Mouse (Mus musculus) neural tube, embryonic 11.5 days (tissue): ENCODE results near the gene Rex1bd. TPM values are rescaled to one million over a fixed set of nuclear protein-coding genes. Genes with fewer than 3 reads are reported as not detected.
A peak's percentile ranks its signal among the peaks of the same experiment; 100 is the strongest.
"Not testable (repeated sequence)": the region's sequence is repeated elsewhere in the genome, so short reads cannot be mapped to it uniquely, and the experiment has no call there.

Experiments
- ATAC-seq: fragments of 200-750 bp; cut with Nextera tagmentation; 2 replicates; pipeline ENCODE4 v1.8.0; 2017; ENCODE audit warnings: moderate number of reproducible peaks, mild to moderate bottlenecking, moderate TSS enrichment, moderate library complexity; ENCODE audit not compliant: insufficient read depth, low FRiP score, low TSS enrichment
- DNase-seq: peaks from one replicate; pipeline ENCODE4 v3.0.0-alpha.2; 2015; ENCODE audit warnings: low spot score
- H3K27ac ChIP-seq: fragments of 300-500 bp; sonication (generic); 2 replicates; pipeline ENCODE4 v1.5.1; 2014; ENCODE audit warnings: low read depth, mild to moderate bottlenecking, low read length
- H3K27me3 ChIP-seq: fragments of 300-500 bp; sonication (generic); 2 replicates; pipeline ENCODE4 v1.6.1; 2014; ENCODE audit warnings: mild to moderate bottlenecking, low read length, mixed read lengths; ENCODE audit not compliant: control insufficient read depth, insufficient read depth
- H3K36me3 ChIP-seq: fragments of 300-500 bp; sonication (generic); 2 replicates; pipeline ENCODE4 v1.6.1; 2014; ENCODE audit warnings: mild to moderate bottlenecking, low read length, moderate library complexity, mixed read lengths; ENCODE audit not compliant: control insufficient read depth, insufficient read depth
- H3K4me1 ChIP-seq: fragments of 300-500 bp; sonication (generic); 2 replicates; pipeline ENCODE4 v1.6.1; 2014; ENCODE audit warnings: low read length, mixed read lengths; ENCODE audit not compliant: control insufficient read depth, insufficient read depth
- H3K4me2 ChIP-seq: fragments of 300-500 bp; sonication (generic); 2 replicates; pipeline ENCODE4 v1.6.1; 2014; ENCODE audit warnings: low read depth, mild to moderate bottlenecking, moderate library complexity
- H3K4me3 ChIP-seq: fragments of 300-500 bp; sonication (generic); 2 replicates; pipeline ENCODE4 v1.5.1; 2014; ENCODE audit warnings: low read depth, low read length
- H3K9ac ChIP-seq: fragments of 300-500 bp; sonication (generic); 2 replicates; pipeline ENCODE4 v1.6.1; 2014; ENCODE audit warnings: mild to moderate bottlenecking, low read length
- H3K9me3 ChIP-seq: fragments of 300-500 bp; sonication (generic); 2 replicates; pipeline ENCODE4 v1.6.1; 2016; ENCODE audit warnings: low read length; ENCODE audit not compliant: control insufficient read depth
- WGBS: fragments of 180-500 bp; shearing (Covaris S2); extraction: QIAGEN DNeasy Blood & Tissue Kit; methylation state at CpG from one replicate; pipeline ENCODE4 v1.1.7; 2014; 5-methylcytosine and 5-hydroxymethylcytosine counted together
- polyA plus RNA-seq: library from polyadenylated mRNA; unstranded; fragments of >200 nt; fragmentation: Nextera tagmentation; extraction: Ambion mirVana; gene quantifications from 2 replicates; pipeline ENCODE4 v1.2.1, GENCODE M21; 2014

Rex1bd gene
- polyA plus RNA-seq, 1 experiment from 2014 or later = 118 TPM

GRCm38 (mm10) chr8:70522592-70523403, 16.2 kb upstream of the Rex1bd start:
- Histone ChIP-seq H3K9ac (peak overlapping the region; percentile 64), H3K27me3 (no peaks in the 10 kb centered on the region), H3K27ac (peak overlapping the region; percentile 71), H3K4me1 (peaks cover 11% of the 10 kb centered on the region), H3K36me3 (no peaks in the 10 kb centered on the region), H3K9me3 (no peaks in the 10 kb centered on the region), H3K4me3 (peak overlapping the region; percentile 70), H3K4me2 (peak overlapping the region; percentile 70)
- WGBS = under 1% methylated on average over 51 of the region's 51 CpGs
- DNase-seq = peak; percentile 96
- ATAC-seq = peak; percentile 83

- H3K9ac ChIP-seq = no peak overlapping the region
- no peaks in the 10 kb centered on the region for H3K36me3 ChIP-seq
- H3K27me3 ChIP-seq = no peaks in the 10 kb centered on the region
- WGBS = 68% methylated on average over 2 of the region's 2 CpGs
- H3K4me3 ChIP-seq = no peak overlapping the region
- no peak for ATAC-seq
- DNase-seq = no peak
- H3K4me1 ChIP-seq = peaks cover 3% of the 10 kb centered on the region; the same call in 1 of the 2 replicates
- H3K27ac ChIP-seq = no peak overlapping the region
- no peaks in the 10 kb centered on the region for H3K9me3 ChIP-seq
- H3K4me2 ChIP-seq = no peak overlapping the region
These were observed 13.1 kb upstream of the Rex1bd start for GRCm38 (mm10) chr8:70519606-70520005.

GRCm38 (mm10) chr8:70519043-70519442, 12.5 kb upstream of the Rex1bd start:
- WGBS = 93% methylated on average over 6 of the region's 6 CpGs
- Histone ChIP-seq H3K4me2 (no peak overlapping the region), H3K27ac (no peak overlapping the region), H3K4me3 (no peak overlapping the region), H3K36me3 (no peaks in the 10 kb centered on the region), H3K9ac (no peak overlapping the region), H3K4me1 (peaks cover 3% of the 10 kb centered on the region; the same call in 1 of the 2 replicates), H3K27me3 (no peaks in the 10 kb centered on the region), H3K9me3 (no peaks in the 10 kb centered on the region)
- DNase-seq (no peak), ATAC-seq (no peak)

DNA sequence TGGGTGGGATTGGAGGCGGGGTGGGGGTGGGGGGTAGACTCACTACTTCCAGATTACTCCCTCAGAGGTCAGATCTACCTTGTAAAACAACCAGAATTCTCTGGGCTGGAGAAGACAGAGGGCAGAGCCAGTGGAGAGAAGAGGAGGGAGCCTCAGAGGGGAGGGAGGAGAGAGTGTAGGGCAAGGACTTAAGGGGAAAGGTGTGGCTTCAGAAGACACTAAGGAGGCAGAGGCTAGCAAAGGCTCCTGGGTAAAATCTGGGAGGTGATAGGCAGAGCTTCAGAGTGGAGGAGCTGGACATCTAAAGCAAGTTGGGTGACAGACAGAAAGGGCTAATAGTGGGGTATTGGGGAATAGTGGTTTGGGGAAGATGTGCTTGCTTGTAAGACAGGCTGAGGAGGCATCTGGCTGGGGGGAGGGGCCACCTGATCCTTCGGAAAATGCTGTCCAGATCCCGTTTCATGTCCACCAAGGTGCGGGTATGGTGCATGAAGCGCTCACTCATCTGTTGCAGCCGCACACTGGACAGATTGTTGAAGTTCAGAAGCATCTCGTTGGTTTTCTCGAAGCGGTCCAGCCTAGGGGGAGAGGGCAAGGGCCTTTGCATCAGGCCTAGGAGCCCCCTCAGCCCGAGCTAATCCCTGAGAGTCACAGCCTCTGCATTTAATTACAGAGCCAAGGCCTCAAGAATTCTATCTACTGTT, 11.5 kb upstream of the Rex1bd start:
- WGBS = 81% methylated on average over 10 of the region's 10 CpGs
- H3K9me3 ChIP-seq = no peaks in the 10 kb centered on the region
- H3K4me1 ChIP-seq = peaks cover 3% of the 10 kb centered on the region; the same call in 1 of the 2 replicates
- H3K4me3 ChIP-seq = no peak overlapping the region
- DNase-seq (no peak), ATAC-seq (no peak)
- no peak overlapping the region for H3K4me2 ChIP-seq
- H3K36me3 ChIP-seq = peaks cover 4% of the 10 kb centered on the region; the same call in 1 of the 2 replicates
- no peak overlapping the region for H3K9ac ChIP-seq
- no peaks in the 10 kb centered on the region for H3K27me3 ChIP-seq
- H3K27ac ChIP-seq = no peak overlapping the region

DNA sequence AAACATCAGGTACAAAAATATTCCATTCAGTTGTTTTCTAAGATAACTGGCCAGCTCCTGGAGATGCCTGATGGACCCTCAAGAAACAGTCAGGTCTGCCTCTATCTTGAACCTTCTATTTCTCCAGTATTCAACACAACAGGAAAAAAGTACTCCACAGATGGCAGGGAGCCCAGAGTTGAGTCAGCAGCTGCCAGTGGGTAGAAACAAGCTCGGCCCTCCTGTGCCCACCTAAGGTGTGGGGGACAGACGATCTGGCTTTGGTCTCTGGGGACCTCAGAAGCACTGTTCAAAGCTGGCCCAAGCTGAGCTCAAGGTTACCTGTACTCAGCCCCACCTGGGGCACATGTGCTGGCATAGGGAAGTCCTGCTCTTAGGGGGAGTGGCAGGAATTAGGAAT, 6.9 kb upstream of the Rex1bd start:
- DNase-seq (no peak), ATAC-seq (no peak)
- Histone ChIP-seq H3K4me3 (no peak overlapping the region), H3K27me3 (no peaks in the 10 kb centered on the region), H3K4me1 (peaks cover 14% of the 10 kb centered on the region), H3K9me3 (no peaks in the 10 kb centered on the region), H3K4me2 (no peak overlapping the region), H3K27ac (no peak overlapping the region), H3K9ac (no peak overlapping the region), H3K36me3 (peaks cover 4% of the 10 kb centered on the region)
- WGBS = 89% methylated on average over 2 of the region's 2 CpGs

DNA sequence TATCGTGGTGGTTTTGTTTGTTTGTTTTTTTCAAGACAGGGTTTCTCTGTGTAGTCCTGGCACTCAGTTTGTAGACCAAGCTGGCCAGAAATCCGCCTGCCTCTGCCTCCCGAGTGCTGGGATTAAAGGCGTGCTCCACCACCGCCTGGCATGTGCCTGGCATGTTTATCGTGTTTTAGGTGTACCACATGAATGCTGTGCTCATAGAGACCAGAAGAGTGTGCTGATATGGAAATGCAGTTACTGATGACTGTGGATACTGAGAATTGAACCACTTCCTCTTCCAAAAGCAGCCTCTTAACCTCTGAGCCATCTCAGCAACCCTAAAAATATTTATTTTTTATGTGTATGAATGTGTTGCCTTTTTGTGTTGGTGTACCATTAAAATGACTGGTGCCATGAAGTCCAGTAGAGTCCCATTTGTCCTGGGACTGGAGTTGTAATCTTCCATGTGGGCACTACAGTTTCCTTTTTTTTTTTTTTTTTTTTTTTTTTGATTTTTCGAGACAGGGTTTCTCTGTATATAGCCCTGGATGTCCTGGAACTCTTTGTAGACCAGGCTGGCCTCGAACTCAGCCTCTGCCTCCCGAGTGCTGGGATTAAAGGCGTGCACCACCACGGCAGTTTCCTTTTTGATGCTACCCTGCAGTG, 5.8 kb upstream of the Rex1bd start:
- Histone ChIP-seq H3K27me3 (no peaks in the 10 kb centered on the region), H3K36me3 (peaks cover 11% of the 10 kb centered on the region), H3K4me3 (no peak overlapping the region), H3K27ac (no peak overlapping the region), H3K9me3 (no peaks in the 10 kb centered on the region), H3K9ac (no peak overlapping the region), H3K4me2 (no peak overlapping the region), H3K4me1 (peaks cover 14% of the 10 kb centered on the region)
- WGBS = 96% methylated on average over 11 of the region's 11 CpGs
- no peak for DNase-seq
- no peak for ATAC-seq

DNA sequence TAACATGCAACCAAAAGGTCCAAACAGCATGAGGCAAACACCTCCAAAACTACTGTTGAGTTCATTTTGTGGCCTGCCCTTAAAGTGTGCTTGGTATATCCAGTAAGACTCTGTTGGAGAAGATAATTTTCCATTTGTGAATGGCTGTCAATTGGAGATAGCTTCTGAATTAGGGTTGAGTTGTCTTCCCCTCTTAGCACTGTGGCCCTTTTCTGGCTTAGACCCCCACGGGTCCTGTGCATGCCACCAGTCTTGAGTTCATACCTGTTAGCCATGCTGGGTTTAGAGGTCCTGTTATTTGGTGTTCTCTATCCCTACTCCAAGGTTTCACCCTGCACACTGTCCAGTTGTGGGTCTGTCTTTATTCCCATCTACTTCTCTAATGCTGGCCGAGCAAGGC, 5.2 kb upstream of the Rex1bd start:
- ATAC-seq (no peak), DNase-seq (no peak)
- H3K27me3 ChIP-seq = no peaks in the 10 kb centered on the region
- peaks cover 14% of the 10 kb centered on the region for H3K4me1 ChIP-seq
- H3K4me2 ChIP-seq = no peak overlapping the region
- H3K27ac ChIP-seq = no peak overlapping the region
- no peaks in the 10 kb centered on the region for H3K9me3 ChIP-seq
- WGBS = 94% methylated on average over 2 of the region's 2 CpGs
- H3K9ac ChIP-seq = no peak overlapping the region
- peaks cover 12% of the 10 kb centered on the region for H3K36me3 ChIP-seq
- no peak overlapping the region for H3K4me3 ChIP-seq

DNA sequence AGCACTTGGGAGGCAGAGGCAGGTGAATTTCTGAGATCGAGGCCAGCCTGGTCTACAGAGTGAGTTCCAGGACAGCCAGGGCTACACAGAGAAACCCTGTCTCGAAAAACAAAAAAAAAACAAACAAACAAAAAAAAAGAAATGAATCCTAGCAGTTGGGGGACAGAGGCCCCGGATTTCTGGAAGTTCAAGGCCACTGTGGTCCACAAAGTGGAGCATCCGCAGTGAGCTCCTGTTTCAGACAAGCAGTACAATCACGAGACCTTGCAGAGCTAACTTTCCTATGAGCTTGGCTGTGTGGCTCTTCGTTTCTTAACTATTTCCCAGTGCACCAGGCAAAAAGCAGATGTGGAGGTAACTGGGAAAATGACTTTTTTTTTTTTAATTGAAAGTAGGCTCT, 4.6 kb upstream of the Rex1bd start:
- not testable (repeated sequence) for ATAC-seq, H3K9me3 ChIP-seq, H3K9ac ChIP-seq, H3K27ac ChIP-seq, DNase-seq, H3K27me3 ChIP-seq
- Histone ChIP-seq H3K4me1 (peaks cover 14% of the 10 kb centered on the region), H3K4me3 (peak overlapping the region; percentile 99), H3K4me2 (peak overlapping the region; percentile 98), H3K36me3 (peaks cover 12% of the 10 kb centered on the region)
- WGBS = 84% methylated on average over 6 of the region's 6 CpGs
